Mouse (Mus musculus): Measurements from ENCODE around the gene Hoga1. TPM values are rescaled to one million over a fixed set of nuclear protein-coding genes. Genes with fewer than 3 reads are reported as not detected.

Gene Hoga1
- total RNA-seq, 1 experiment from 2014 or later, result not detected

- no peak for ATAC-seq (replicated peaks; ENCODE audit: low read depth, poor library complexity, severe bottlenecking)
Observed at GRCm38 (mm10) chr19:42104681-42105080, 59.3 kb downstream of the Hoga1 start.

- ATAC-seq (replicated peaks; ENCODE audit: low read depth, poor library complexity, severe bottlenecking), result no peak
Observed at GRCm38 (mm10) chr19:42115783-42116335, 70.4 kb downstream of the Hoga1 start.

DNA sequence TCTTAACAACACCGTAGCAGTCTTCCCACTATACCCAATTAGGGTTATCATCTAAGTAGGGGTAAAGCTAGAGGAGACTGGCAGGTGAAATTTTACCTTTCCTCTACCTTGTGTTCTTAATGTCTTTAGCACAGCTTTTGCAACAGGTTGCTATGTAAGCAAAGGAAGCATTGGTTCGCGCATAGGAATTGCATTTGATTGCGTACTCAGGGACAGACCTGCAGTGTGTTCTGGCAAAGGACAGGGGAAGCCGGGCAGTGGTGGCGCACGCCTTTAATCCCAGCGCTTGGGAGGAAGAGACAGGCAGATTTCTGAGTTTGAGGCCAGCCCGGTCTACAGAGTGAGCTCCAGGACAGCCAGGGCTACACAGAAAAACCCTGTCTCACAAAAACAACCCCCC is 72.7 kb downstream of the Hoga1 start:
- ATAC-seq (replicated peaks; ENCODE audit: low read depth, poor library complexity, severe bottlenecking), result no peak

DNA sequence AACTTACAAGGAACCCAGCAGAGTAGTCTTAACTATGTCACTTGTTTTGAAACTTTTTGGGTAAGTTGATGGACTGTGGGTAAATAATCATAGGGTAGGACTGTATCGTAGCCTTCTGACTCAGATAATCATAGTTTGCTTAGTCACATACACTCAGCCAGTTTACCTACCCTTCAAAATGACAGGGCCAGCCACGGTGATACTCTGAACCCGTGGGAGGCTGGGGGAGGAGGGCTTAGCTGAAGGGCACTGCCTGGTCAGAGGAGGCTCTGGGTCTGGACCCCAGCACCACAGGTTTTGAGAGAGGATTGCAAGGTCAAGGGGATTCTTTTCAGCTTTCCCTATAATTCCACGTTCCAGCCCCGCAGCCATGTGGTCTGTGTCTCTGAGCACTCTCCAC is 73.2 kb downstream of the Hoga1 start:
- no peak for ATAC-seq (replicated peaks; ENCODE audit: low read depth, poor library complexity, severe bottlenecking)

GRCm38 (mm10) chr19:42120451-42120850 is 75.0 kb downstream of the Hoga1 start:
- no peak for ATAC-seq (replicated peaks; ENCODE audit: low read depth, poor library complexity, severe bottlenecking)

Other genes with a start within 250 kb of the Hoga1 start
- gene Arhgap19, start 243.6 kb upstream of the Hoga1 start, total RNA-seq (2017), result 33.2 and 36.2 TPM in 2 replicates
- 9.9 and 14.7 TPM in 2 replicates for gene Frat1, start 215.6 kb upstream of the Hoga1 start, total RNA-seq (2017)
- 26.8 and 27.4 TPM in 2 replicates for gene Frat2, start 197.5 kb upstream of the Hoga1 start, total RNA-seq (2017)
- 20.5 and 23.3 TPM in 2 replicates for gene Rrp12, start 149.4 kb upstream of the Hoga1 start, total RNA-seq (2017)
- 206 and 215 TPM in 2 replicates for gene Pgam1, start 133.7 kb upstream of the Hoga1 start, total RNA-seq (2017)
- 77.8 and 81.5 TPM in 2 replicates for gene Exosc1, start 112.2 kb upstream of the Hoga1 start, total RNA-seq (2017)
- gene Zdhhc16, start 112.1 kb upstream of the Hoga1 start, total RNA-seq (2017), result 21.9 and 41.6 TPM in 2 replicates
- gene Mms19, start 64.5 kb upstream of the Hoga1 start, total RNA-seq (2017), result 13.5 and 34.9 TPM in 2 replicates
- gene Ubtd1, start 63.8 kb upstream of the Hoga1 start, total RNA-seq (2017), result 3.6 and 4.1 TPM in 2 replicates
- gene Ankrd2, start 9.6 kb upstream of the Hoga1 start, total RNA-seq (2017), result not detected in 2 replicates
- gene 4933411K16Rik, start 6.6 kb downstream of the Hoga1 start, total RNA-seq (2017), result not detected in 2 replicates
- 1.4 and 1.7 TPM in 2 replicates for gene Morn4, start 40.7 kb downstream of the Hoga1 start, total RNA-seq (2017)
- 7.8 and 12.5 TPM in 2 replicates for gene Pi4k2a, start 44.9 kb downstream of the Hoga1 start, total RNA-seq (2017)
- 3.1 and 5.1 TPM in 2 replicates for gene Avpi1, start 83.4 kb downstream of the Hoga1 start, total RNA-seq (2017)
- 10.7 and 12.0 TPM in 2 replicates for gene Marveld1, start 101.8 kb downstream of the Hoga1 start, total RNA-seq (2017)
- 15.5 and 17.5 TPM in 2 replicates for gene Zfyve27, start 118.3 kb downstream of the Hoga1 start, total RNA-seq (2017)
- gene Sfrp5, start 156.6 kb downstream of the Hoga1 start, total RNA-seq (2017), result not detected in 2 replicates
- not detected in 2 replicates for gene Golga7b, start 202.0 kb downstream of the Hoga1 start, total RNA-seq (2017)

Measured in common myeloid progenitor, adult 5-6 weeks (primary cell).